8 mouse cellular contexts compared by ENCODE assay signal in the genomic region with DNA sequence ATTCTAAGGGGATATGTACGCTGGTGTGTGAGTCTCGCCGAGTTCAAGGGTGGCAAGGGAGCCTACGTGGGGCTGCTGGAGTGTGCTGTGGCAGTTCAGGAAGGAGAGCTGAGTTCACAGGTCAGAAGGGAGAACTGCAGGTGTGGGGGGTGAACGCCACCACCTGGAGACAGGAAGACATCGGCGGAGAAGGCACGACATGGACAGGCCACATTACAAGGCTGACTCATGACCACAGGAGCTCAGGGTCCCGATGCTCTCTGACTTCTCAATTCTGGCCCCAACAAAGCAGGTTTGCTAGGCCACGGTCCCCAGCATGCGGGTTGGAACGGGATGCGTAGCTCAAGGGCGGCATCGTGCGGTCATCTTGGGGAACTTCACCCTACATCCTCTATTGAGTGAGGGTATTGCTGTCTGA. TPM values are rescaled to one million over a fixed set of nuclear protein-coding genes. Genes with fewer than 3 reads are reported as not detected.
DNase-seq lines count a peak whose midpoint lies in the region; ATAC-seq lines count a peak whose summit lies in the region.

No protein-coding gene starts in this region.

- DNase-seq in layer of hippocampus, adult 11-12 months (ENCODE audit: low spot score): peak; percentile 41
- DNase-seq in layer of hippocampus, adult 9-10 months (ENCODE audit: low spot score): no peak
- peak; percentile 90 for DNase-seq in cerebellum, postnatal 10 days
- peak; percentile 48 to 72 for DNase-seq in frontal cortex, postnatal 25 days (ENCODE audit: low spot score in 2 of 2)
- peak; percentile 42 to 76 for DNase-seq in left cerebral cortex, postnatal 14 days (ENCODE audit: low spot score in 2 of 2)
- DNase-seq in midbrain, embryonic 11.5 days (ENCODE audit: low spot score, missing footprints): peak; percentile 99
- DNase-seq in spleen, adult 12 weeks (ENCODE audit: low spot score): peak; percentile 19

- no peaks in the 10 kb centered on the region for H3K36me3 ChIP-seq in hindbrain, embryonic 15.5 days
- no peaks in the 10 kb centered on the region for H3K36me3 ChIP-seq in midbrain, embryonic 11.5 days (ENCODE audit: control insufficient read depth, insufficient read depth, low read length)

- H3K4me1 ChIP-seq in hindbrain, embryonic 15.5 days (replicated peaks): peaks cover 7% of the 10 kb centered on the region
- peaks cover 14% of the 10 kb centered on the region for H3K4me1 ChIP-seq in midbrain, embryonic 11.5 days (ENCODE audit: control insufficient read depth, insufficient read depth, low read length)

- no peaks in the 10 kb centered on the region for H3K9me3 ChIP-seq in hindbrain, embryonic 15.5 days
- H3K9me3 ChIP-seq in midbrain, embryonic 11.5 days (ENCODE audit: control insufficient read depth, low read length): no peaks in the 10 kb centered on the region

- no peak overlapping the region for H3K4me3 ChIP-seq in hindbrain, embryonic 15.5 days
- no peak overlapping the region for H3K4me3 ChIP-seq in midbrain, embryonic 11.5 days (ENCODE audit: low read depth, low read length)

- H3K4me2 ChIP-seq in hindbrain, embryonic 15.5 days: peak overlapping the region; percentile 37
- H3K4me2 ChIP-seq in midbrain, embryonic 11.5 days: peak overlapping the region; percentile 25; the same call in 1 of the 2 replicates

- 0 out of 2 replicates have a peak overlapping the region, but pooled peaks have one; percentile 18 for H3K9ac ChIP-seq in hindbrain, embryonic 15.5 days
- peak overlapping the region; percentile 47 for H3K9ac ChIP-seq in midbrain, embryonic 11.5 days (ENCODE audit: low read length)

- intact Hi-C loops in left cerebral cortex, postnatal 14 days (cut with DNase I): loop anchor here (1.0 to 5.0 kb wide), 3 partner anchors 75 to 491 kb away; no protein-coding TSS in a partner anchor

- ATAC-seq in hindbrain, embryonic 15.5 days (ENCODE audit: low FRiP score, low read depth): peak; percentile 79
- ATAC-seq in midbrain, embryonic 11.5 days (ENCODE audit: low FRiP score): peak; percentile 78

- 5% methylated on average over 16 of the region's 16 CpGs for WGBS in hindbrain, embryonic 15.5 days
- WGBS in midbrain, embryonic 11.5 days: 8% methylated on average over 16 of the region's 16 CpGs

- peaks cover 10% of the 10 kb centered on the region for H3K27me3 ChIP-seq in hindbrain, embryonic 15.5 days
- peaks cover 7% of the 10 kb centered on the region; the same call in 1 of the 2 replicates for H3K27me3 ChIP-seq in midbrain, embryonic 11.5 days (ENCODE audit: control insufficient read depth, insufficient read depth, low read length)

- H3K27ac ChIP-seq in hindbrain, embryonic 15.5 days (replicated peaks): no peak overlapping the region
- no peak overlapping the region for H3K27ac ChIP-seq in midbrain, embryonic 11.5 days (ENCODE audit: low read depth, low read length)

RNA-seq across cellular contexts. Expression of a gene that starts 36.0 kb away (rescaled TPM):
- polyA plus RNA-seq in hindbrain, embryonic 15.5 days (2015; fragmentation: Nextera tagmentation; extraction: Ambion mirVana): not detected in 2 replicates
- not detected for total RNA-seq in left cerebral cortex, postnatal 14 days (2021)
- not detected in 2 replicates for polyA plus RNA-seq in midbrain, embryonic 11.5 days (2014; fragmentation: Nextera tagmentation; extraction: Ambion mirVana)
